8 mouse cellular contexts compared by ENCODE assay signal in genomic region chr17:73302104-73302503, GRCm38 (mm10).
DNase-seq lines count a peak whose midpoint lies in the region; ATAC-seq and TF ChIP-seq lines count a peak whose summit lies in the region.

No protein-coding gene starts in this region.

- peak; percentile 84 for DNase-seq in T-cell, adult 2 months (ENCODE audit: low spot score)
- peak; percentile 90 to 92 for DNase-seq in cerebellum, postnatal 14 days
- peak; percentile 76 for DNase-seq in gastrocnemius, adult 2 months
- DNase-seq in layer of hippocampus, postnatal 36 days, result peak; percentile 51 to 68
- DNase-seq in lung, postnatal 36 days, result peak; percentile 82
- DNase-seq in retina, postnatal 1 day, result peak; percentile 81
- DNase-seq in thymus, postnatal 4 days, result peak; percentile 87

- no peaks in the 10 kb centered on the region for H3K9me3 ChIP-seq in hindbrain, embryonic 16.5 days (ENCODE audit: control insufficient read depth, low read length)

- peak overlapping the region; percentile 47 for H3K4me2 ChIP-seq in hindbrain, embryonic 16.5 days (ENCODE audit: low read length)

- peaks cover 2% of the 10 kb centered on the region for H3K27me3 ChIP-seq in hindbrain, embryonic 16.5 days (replicated peaks; ENCODE audit: control insufficient read depth, insufficient read depth, low read length)

- peaks cover 2% of the 10 kb centered on the region; the same call in 1 of the 2 replicates for H3K4me1 ChIP-seq in hindbrain, embryonic 16.5 days (ENCODE audit: control insufficient read depth, insufficient read depth, low read depth, low read length)

- no peak overlapping the region; the same call in 1 of the 2 replicates for H3K9ac ChIP-seq in hindbrain, embryonic 16.5 days (ENCODE audit: low read depth, low read length)

- no peak overlapping the region for H3K4me3 ChIP-seq in gastrocnemius, adult 2 months
- H3K4me3 ChIP-seq in hindbrain, embryonic 16.5 days (ENCODE audit: low read length), result no peak overlapping the region

- no peak overlapping the region for H3K27ac ChIP-seq in gastrocnemius, adult 2 months
- no peak overlapping the region for H3K27ac ChIP-seq in hindbrain, embryonic 16.5 days (ENCODE audit: low read depth, low read length)

- ATAC-seq in hindbrain, embryonic 16.5 days, result peak; percentile 74

- intact Hi-C loops in gastrocnemius, adult 2 months (cut with DNase I), result loop anchor here (2.0 to 10.0 kb wide), 2 partner anchors 273 to 581 kb away; no protein-coding TSS in a partner anchor

- H3K36me3 ChIP-seq in hindbrain, embryonic 16.5 days (ENCODE audit: control insufficient read depth, insufficient read depth, low read length), result no peaks in the 10 kb centered on the region

- TF ChIP-seq CTCF in gastrocnemius, adult 2 months (IDR thresholded peaks at IDR 0.05), result peak; percentile 88

- WGBS in hindbrain, embryonic 16.5 days, result 2% methylated on average over 10 of the region's 10 CpGs
